Mouse (Mus musculus) hindbrain, postnatal 0 days (tissue): ENCODE results near the gene Tiam1. TPM values are rescaled to one million over a fixed set of nuclear protein-coding genes. Genes with fewer than 3 reads are reported as not detected.

Experiments used
- ATAC-seq: fragments of 200-750 bp; cut with Nextera tagmentation; 2 replicates; pipeline ENCODE4 v1.8.0; 2017; ENCODE audit warnings: mild to moderate bottlenecking, moderate TSS enrichment, moderate library complexity
- DNase-seq: peaks from one replicate; pipeline ENCODE4 v3.0.0-alpha.2; 2015; ENCODE audit warnings: low spot score
- H3K27ac ChIP-seq: fragments of 300-500 bp; sonication (generic); 2 replicates; pipeline ENCODE4 v1.5.1; 2014; ENCODE audit warnings: mild to moderate bottlenecking
- H3K27me3 ChIP-seq: fragments of 300-500 bp; sonication (generic); 2 replicates; pipeline ENCODE4 v1.6.1; 2014; ENCODE audit warnings: low read length, mixed read lengths; ENCODE audit not compliant: insufficient read depth
- H3K36me3 ChIP-seq: fragments of 300-500 bp; sonication (generic); 2 replicates; pipeline ENCODE4 v1.6.1; 2014; ENCODE audit warnings: low read length, mixed read lengths; ENCODE audit not compliant: insufficient read depth
- H3K4me1 ChIP-seq: fragments of 300-500 bp; sonication (generic); 2 replicates; pipeline ENCODE4 v1.6.1; 2014; ENCODE audit warnings: antibody characterized with exemption, low read length, mixed read lengths; ENCODE audit not compliant: insufficient read depth
- H3K4me2 ChIP-seq: fragments of 300-500 bp; sonication (generic); 2 replicates; pipeline ENCODE4 v1.6.1; 2014; ENCODE audit warnings: low read depth, mild to moderate bottlenecking, low read length, moderate library complexity, mixed read lengths
- H3K4me3 ChIP-seq: fragments of 300-500 bp; sonication (generic); 2 replicates; pipeline ENCODE4 v1.5.1; 2014; ENCODE audit warnings: low read length
- H3K9ac ChIP-seq: fragments of 300-500 bp; sonication (generic); replicated peaks from 2 replicates; pipeline ENCODE4 v1.6.1; 2014; ENCODE audit warnings: mild to moderate bottlenecking, low read length, moderate library complexity, mixed read lengths
- H3K9me3 ChIP-seq: fragments of 300-500 bp; sonication (generic); 2 replicates; pipeline ENCODE4 v1.6.1; 2016; ENCODE audit warnings: low read length, mixed read lengths
- CTCF ChIP-seq: IDR thresholded peaks from 2 replicates; pipeline ENCODE4 v1.5.1; 2016; ENCODE audit warnings: antibody characterized with exemption, control low read depth, low read depth
- WGBS: fragments of 180-500 bp; shearing (Covaris S2); extraction: QIAGEN DNeasy Blood & Tissue Kit; methylation state at CpG from one replicate; pipeline ENCODE4 v1.1.7; 2014; 5-methylcytosine and 5-hydroxymethylcytosine counted together
- polyA plus RNA-seq: library from polyadenylated mRNA; unstranded; fragments of >200 nt; fragmentation: Nextera tagmentation; extraction: Ambion mirVana; gene quantifications from 2 replicates; pipeline ENCODE4 v1.2.1, GENCODE M21; 2015
- total RNA-seq: library from RNA; depleted of rRNA; stranded (reverse); fragments of >200 nt; gene quantifications from 2 replicates; pipeline ENCODE4 v1.2.3, GENCODE M21; 2014

Gene Tiam1
- total and polyA plus RNA-seq, 2 experiments from 2014 or later = 15.1 to 26.2 TPM

DNA sequence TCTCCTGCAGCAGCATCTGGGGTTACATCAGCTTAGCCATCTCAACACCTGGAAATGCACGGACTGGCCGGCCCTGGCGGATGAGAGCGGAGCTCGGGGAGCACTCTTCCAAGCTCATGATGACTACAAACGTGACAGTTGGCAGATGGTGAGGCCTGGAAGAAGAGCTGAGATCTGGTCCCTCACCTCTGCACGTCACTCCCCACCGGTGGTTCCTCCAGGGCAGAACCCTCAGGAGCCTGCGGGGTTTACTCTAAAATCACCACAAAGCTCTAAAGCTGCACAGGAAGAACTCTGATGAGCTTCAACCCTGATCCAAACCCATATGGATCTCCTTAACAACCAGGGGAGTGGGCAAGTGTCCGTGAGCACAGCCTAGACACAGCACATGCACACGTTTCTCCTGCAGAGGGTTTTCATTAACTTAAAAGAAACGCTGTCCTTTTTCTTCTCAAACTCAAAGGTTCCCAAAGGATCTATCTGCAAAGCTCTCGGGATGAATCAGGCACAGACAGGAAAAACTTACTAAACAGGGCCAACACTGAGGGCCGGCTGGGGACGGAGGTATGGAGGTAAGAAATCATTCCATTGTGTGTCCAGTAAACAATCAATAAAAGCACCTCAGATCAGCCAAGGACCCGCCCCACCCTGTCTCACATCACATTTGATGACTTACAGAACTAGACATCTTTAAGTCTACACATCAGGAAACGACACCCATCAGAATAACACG is 120.5 kb downstream of the Tiam1 start:
- 0 out of 2 replicates have a peak, but pooled peaks cover 3% of the 10 kb centered on the region for H3K4me1 ChIP-seq
- no peak for TF ChIP-seq CTCF
- H3K27me3 ChIP-seq = no peaks in the 10 kb centered on the region
- no peak overlapping the region for H3K4me3 ChIP-seq
- H3K9me3 ChIP-seq = no peaks in the 10 kb centered on the region
- no peak overlapping the region for H3K9ac ChIP-seq
- H3K36me3 ChIP-seq = no peaks in the 10 kb centered on the region
- no peak overlapping the region for H3K4me2 ChIP-seq
- ATAC-seq (no peak), DNase-seq (no peak)
- no peak overlapping the region for H3K27ac ChIP-seq
- 72% methylated on average over 18 of the region's 18 CpGs for WGBS

DNA sequence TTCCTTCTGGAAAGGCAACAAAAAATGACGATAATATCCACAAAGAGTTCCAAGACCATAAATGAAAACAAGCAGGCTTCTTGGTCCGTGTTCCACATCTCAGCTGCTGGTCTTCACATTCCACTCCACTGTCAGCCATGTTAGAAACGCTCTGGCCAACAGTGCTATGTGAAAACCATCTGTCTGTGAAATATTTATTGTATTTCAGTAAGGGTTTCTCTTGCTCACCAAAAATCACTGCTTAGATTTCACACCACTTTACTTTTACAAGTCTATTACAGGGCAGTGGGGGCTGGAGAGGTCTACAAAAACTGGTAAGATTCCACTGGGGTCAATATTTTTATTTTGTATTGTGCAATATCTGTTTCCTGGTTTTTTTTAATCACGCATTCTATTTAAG is 127.5 kb downstream of the Tiam1 start:
- no peak for DNase-seq
- Histone ChIP-seq H3K36me3 (no peaks in the 10 kb centered on the region), H3K27ac (no peak overlapping the region), H3K4me2 (no peak overlapping the region), H3K27me3 (no peaks in the 10 kb centered on the region), H3K9ac (no peak overlapping the region), H3K4me3 (no peak overlapping the region), H3K4me1 (no peaks in the 10 kb centered on the region), H3K9me3 (no peaks in the 10 kb centered on the region)
- 66% methylated on average over 4 of the region's 4 CpGs for WGBS
- ATAC-seq = no peak
- no peak for TF ChIP-seq CTCF

DNA sequence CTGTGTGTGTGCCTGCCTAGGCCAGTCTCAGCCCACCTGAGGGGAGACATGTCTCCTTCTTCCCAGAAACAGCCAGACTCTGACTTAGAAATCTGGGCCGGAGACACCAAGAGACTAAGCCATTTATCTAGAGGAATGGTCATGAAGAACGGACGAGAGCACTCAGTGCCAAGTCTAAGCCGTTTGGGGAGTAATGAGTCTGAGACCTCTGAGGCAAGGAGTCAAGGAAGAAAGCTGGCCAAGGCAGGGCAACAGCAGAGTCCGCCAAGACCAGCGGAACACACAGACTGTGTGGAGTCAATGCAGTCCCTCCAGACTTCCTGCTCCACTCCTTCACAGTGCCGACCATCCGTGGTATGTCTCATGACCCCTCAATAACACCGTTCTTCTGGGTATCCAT is 129.0 kb downstream of the Tiam1 start:
- 75% methylated on average over 9 of the region's 9 CpGs for WGBS
- Histone ChIP-seq H3K9ac (no peak overlapping the region), H3K9me3 (no peaks in the 10 kb centered on the region), H3K27me3 (no peaks in the 10 kb centered on the region), H3K36me3 (no peaks in the 10 kb centered on the region), H3K4me1 (peaks cover 2% of the 10 kb centered on the region; the same call in 1 of the 2 replicates), H3K27ac (no peak overlapping the region), H3K4me3 (no peak overlapping the region), H3K4me2 (no peak overlapping the region)
- ATAC-seq (no peak), DNase-seq (no peak)
- TF ChIP-seq CTCF = no peak

DNA sequence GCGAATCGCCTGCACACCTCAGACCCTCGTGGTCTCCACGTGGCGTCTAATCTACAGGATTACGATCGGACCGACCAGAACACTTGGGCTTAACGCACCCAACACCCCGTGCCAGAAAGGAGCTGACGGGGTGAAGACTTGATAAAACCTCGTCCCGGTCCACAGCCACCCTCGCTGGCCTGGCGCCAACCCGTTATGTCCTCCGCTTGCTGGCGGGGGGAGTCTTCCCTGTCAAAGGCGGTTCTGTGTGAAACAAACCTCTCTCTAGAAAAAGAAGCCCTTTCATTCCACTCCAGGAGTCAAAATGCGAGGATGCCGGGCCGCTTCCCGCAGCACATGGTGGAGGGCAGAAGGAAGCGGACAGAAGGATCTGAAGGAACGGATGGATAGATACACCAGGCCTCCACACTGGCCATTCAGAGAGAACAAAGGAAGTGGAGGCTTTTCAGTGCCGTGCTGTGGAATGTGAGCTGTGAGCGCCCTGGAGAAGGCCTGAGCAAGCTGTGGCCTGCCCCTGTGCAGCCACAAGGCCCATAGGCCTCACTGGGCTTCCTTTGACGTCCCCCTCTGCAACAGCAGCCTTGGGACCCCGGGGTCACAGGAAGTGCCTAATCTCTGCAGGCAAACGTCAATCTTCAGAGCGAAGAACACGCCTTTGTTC is 131.9 kb downstream of the Tiam1 start:
- Histone ChIP-seq H3K4me2 (no peak overlapping the region), H3K27ac (no peak overlapping the region), H3K27me3 (no peaks in the 10 kb centered on the region), H3K4me3 (no peak overlapping the region), H3K36me3 (no peaks in the 10 kb centered on the region), H3K9me3 (no peaks in the 10 kb centered on the region), H3K4me1 (peaks cover 2% of the 10 kb centered on the region; the same call in 1 of the 2 replicates), H3K9ac (0 out of 2 replicates have a peak overlapping the region, but pooled peaks have one; percentile 4)
- 59% methylated on average over 32 of the region's 32 CpGs for WGBS
- DNase-seq = peak; percentile 51
- peak; percentile 54 for ATAC-seq
- TF ChIP-seq CTCF = no peak

DNA sequence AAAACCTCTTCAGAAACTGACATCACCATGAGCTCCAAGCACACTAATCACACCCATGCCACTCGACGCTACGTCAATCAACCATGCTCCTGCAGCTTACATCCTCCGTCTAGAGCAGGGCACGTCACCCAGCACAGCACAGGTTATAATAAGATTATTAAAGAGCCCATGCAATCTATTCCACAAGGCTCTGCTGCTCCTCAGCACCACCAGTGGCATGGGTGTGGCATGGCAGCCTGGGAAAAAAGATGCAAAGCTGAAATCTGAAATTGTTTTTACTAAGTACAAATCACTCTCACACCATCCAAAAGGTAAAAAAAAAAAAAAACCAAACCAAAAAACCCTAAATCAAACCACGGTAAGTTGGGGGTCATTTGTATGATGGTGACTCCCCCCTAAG is 135.1 kb downstream of the Tiam1 start:
- Histone ChIP-seq H3K27ac (no peak overlapping the region), H3K4me1 (peaks cover 2% of the 10 kb centered on the region; the same call in 1 of the 2 replicates), H3K27me3 (no peaks in the 10 kb centered on the region), H3K4me3 (no peak overlapping the region), H3K4me2 (no peak overlapping the region), H3K9me3 (no peaks in the 10 kb centered on the region), H3K36me3 (no peaks in the 10 kb centered on the region), H3K9ac (no peak overlapping the region)
- peak; percentile 42; the same call in 1 of the 2 replicates for TF ChIP-seq CTCF
- DNase-seq (no peak), ATAC-seq (no peak)
- WGBS = 90% methylated on average over 6 of the region's 6 CpGs

DNA sequence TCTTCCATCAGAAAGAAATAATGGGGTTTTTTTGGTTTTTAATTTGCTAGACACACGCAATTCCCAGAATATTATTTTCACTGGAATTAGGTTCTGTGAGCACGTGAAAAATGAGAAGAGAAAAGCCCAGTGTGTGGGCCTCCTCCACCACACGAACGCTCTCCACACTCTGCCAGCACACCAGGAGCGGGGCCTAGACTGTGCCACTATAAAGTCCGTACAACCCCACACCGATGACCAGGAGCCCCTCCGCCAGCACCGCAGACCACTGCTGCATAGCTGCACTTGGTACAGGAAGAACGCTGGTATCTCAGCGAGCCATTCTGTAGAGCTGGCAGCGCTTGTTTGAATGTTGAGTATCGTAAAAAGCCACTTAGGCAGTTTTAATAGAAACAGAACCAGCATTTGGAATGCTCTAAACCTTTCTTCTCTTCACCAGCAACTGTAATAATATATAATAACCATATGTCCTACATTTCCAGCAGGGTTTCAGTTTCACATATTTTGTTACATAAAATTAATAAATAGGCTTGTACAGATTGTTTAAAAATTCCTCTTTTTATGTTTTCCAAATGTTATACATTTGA is 136.1 kb downstream of the Tiam1 start:
- Histone ChIP-seq H3K27me3 (no peaks in the 10 kb centered on the region), H3K4me3 (no peak overlapping the region), H3K9me3 (no peaks in the 10 kb centered on the region), H3K27ac (no peak overlapping the region), H3K4me1 (peaks cover 2% of the 10 kb centered on the region; the same call in 1 of the 2 replicates), H3K4me2 (no peak overlapping the region), H3K9ac (no peak overlapping the region), H3K36me3 (no peaks in the 10 kb centered on the region)
- 84% methylated on average over 13 of the region's 13 CpGs for WGBS
- no peak for DNase-seq
- no peak for TF ChIP-seq CTCF
- ATAC-seq = no peak
